Mouse (Mus musculus) lung, adult 2 months (tissue): Measurements from ENCODE around the gene Polr3h.

ENCODE experiments used
- CTCF ChIP-seq: fragments of 200-500 bp; IDR thresholded peaks from 2 replicates; pipeline ENCODE4 v1.5.1; 2011; ENCODE audit warnings: mild to moderate bottlenecking, low read length, control low read depth; ENCODE audit not compliant: insufficient read depth
- POLR2A ChIP-seq: fragments of 200-500 bp; IDR thresholded peaks from 2 replicates; pipeline ENCODE4 v1.6.1; 2011; ENCODE audit warnings: low read depth, mild to moderate bottlenecking, control low read depth, low read length, borderline replicate concordance; ENCODE audit errors: extremely low read depth

GRCm38 (mm10) chr15:81904939-81905338 lies 21.1 kb downstream of the Polr3h start:
- peak; percentile 39; the same call in 1 of the 2 replicates for TF ChIP-seq CTCF
- TF ChIP-seq POLR2A = no peak
